Mouse (Mus musculus) lung, adult 2 months (tissue): Measurements from ENCODE around the gene Kank1.

ENCODE experiments used
- CTCF ChIP-seq: fragments of 200-500 bp; IDR thresholded peaks from 2 replicates; pipeline ENCODE4 v1.5.1; 2011; ENCODE audit warnings: mild to moderate bottlenecking, low read length, control low read depth; ENCODE audit not compliant: insufficient read depth
- POLR2A ChIP-seq: fragments of 200-500 bp; IDR thresholded peaks from 2 replicates; pipeline ENCODE4 v1.6.1; 2011; ENCODE audit warnings: low read depth, mild to moderate bottlenecking, control low read depth, low read length, borderline replicate concordance; ENCODE audit errors: extremely low read depth

- TF ChIP-seq CTCF (no peak), POLR2A (no peak)
Measured at GRCm38 (mm10) chr19:25438246-25438645, 201.5 kb downstream of the Kank1 start.
